Mouse (Mus musculus): ENCODE data around the gene Vmn1r168.
"Not testable (repeated sequence)": the region's sequence is repeated elsewhere in the genome, so short reads cannot be mapped to it uniquely, and the experiment has no call there.

Gene Vmn1r168

DNA sequence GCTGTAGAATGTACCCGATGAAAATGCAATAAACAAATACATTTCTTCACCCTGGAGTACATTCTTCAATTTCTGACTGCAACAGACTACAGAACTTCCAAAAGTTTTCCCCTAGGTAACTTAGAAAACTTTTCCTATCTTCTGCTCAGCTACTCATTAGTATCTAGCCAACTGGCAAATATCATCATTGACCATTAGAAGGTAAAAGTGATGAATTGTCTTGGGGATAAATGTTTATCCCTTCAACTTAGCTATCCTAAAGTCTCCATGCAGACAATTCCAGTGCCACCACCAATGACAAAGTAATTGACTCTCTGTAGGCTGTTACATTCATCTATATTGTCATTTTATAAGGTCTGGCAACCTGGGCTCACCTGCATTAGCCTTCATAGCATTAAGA lies at the start of gene Vmn1r168:
TSS of gene Vmn1r168 (plus strand) at position 301 of the 400 bp plus-strand sequence.
- not testable (repeated sequence) for DNase-seq

DNA sequence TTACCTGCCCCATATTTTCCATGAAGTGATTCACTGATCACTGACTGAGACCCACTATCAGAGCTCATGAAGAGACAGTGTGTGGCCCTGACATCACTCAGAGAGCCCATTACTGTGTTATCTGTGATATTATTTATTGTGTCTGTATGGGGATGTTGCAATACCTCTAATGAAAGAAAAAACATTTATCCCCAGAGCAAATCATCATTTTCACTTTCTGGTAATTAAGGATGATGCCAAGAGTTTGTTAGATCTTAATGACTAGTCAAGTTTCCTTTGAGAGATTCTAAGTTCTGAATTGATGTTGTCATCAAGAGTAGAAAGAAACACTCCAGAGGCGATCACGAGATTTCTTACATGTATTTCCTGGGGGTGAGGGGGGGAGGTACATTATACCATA lies 32.4 kb upstream of the Vmn1r168 start, which contains the start of gene Vmn1r167:
TSS of gene Vmn1r167 (minus strand) at position 101 of the 400 bp plus-strand sequence.
- not testable (repeated sequence) for DNase-seq

DNA sequence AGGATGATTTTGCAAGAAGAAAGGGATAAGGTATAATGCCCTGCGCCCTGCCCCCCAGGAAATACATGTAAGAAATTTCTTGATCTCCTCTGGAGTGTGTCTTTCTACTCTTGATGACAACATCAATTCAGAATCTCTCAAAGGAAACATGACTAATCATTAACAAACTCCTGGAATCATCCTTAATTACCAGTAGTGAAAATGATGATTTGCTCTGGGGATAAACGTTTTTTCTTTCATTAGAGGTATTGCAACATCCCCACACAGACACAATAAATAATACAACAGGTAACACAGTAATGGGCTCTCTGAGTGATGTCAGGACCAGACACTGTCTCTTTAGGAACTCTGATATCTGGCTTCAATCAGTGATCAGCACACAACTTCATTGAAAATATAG lies 35.7 kb downstream of the Vmn1r168 start, which contains the start of gene Vmn1r169:
TSS of gene Vmn1r169 (plus strand) at position 301 of the 400 bp plus-strand sequence.
- not testable (repeated sequence) for DNase-seq

All from kidney, adult 18-20 months (tissue).